Mouse (Mus musculus): ENCODE results near the gene Fam3b. TPM values are rescaled to one million over a fixed set of nuclear protein-coding genes. Genes with fewer than 3 reads are reported as not detected.

Fam3b gene
- total RNA-seq, 1 experiment from 2014 or later: not detected

DNA sequence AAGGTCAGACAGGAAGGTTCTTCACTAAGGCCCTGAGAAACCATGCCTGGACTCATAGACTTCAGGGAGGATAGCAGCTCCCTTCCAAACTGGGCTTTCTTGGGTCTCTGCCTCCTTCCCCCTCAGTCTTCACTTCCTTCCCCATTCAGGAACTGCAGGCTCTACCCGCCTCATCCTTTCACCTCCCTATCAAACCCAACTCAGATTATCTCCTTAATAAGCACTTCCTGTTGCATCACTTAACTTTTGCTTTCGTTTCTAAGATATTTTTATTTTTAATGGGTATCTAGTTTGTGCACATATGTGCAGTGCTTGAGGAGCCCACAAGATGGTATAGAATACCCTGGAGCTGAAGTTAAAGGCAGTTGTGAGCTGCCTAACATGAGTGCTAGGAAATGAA, 36.0 kb downstream of the Fam3b start:
- DNase-seq: no peak

- DNase-seq: no peak
Measured at GRCm38 (mm10) chr16:97476524-97476923, 38.1 kb downstream of the Fam3b start.

GRCm38 (mm10) chr16:97475581-97475980, 39.0 kb downstream of the Fam3b start:
- peak; percentile 75 for DNase-seq

DNA sequence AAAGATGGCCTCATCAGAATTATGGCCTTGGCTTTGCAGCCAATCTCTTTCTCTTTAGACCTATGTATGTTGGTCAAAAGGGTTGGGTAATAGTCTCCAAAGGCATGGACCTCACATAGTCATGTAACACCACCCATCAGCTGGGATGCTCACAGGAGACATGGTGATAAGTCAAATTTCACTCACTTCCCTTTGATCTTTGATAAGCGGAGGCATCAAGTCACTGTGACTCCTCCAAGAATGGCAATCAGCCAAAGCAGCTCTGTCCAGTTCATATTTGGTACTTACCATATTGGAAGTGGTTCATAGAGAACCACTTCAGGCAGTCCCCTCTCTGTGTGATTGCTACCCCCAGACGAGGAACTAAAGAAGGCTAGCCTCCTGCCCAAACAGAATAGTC, 39.9 kb downstream of the Fam3b start:
- no peak for DNase-seq

GRCm38 (mm10) chr16:97467993-97468791, 46.4 kb downstream of the Fam3b start:
- no peak for DNase-seq

DNA sequence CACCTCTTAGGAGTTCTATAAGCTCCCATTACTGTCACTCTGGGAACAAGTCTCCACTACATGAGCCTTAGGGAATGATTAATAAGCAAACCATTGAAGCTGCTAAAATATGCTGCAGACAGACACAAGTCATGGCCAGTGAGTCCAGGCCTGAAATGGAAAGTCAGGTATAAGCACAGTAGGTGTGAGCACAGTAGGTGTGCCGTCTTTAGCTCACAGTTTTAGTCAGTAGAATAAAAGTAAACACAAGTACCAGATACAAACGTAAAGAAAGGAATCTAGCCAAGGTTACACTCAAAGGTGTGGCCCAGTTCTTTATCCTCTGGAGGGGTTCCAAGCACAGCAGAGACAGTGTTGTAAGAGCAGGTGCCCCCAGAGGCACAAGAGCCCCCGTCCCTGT, 47.1 kb downstream of the Fam3b start:
- DNase-seq: no peak

DNA sequence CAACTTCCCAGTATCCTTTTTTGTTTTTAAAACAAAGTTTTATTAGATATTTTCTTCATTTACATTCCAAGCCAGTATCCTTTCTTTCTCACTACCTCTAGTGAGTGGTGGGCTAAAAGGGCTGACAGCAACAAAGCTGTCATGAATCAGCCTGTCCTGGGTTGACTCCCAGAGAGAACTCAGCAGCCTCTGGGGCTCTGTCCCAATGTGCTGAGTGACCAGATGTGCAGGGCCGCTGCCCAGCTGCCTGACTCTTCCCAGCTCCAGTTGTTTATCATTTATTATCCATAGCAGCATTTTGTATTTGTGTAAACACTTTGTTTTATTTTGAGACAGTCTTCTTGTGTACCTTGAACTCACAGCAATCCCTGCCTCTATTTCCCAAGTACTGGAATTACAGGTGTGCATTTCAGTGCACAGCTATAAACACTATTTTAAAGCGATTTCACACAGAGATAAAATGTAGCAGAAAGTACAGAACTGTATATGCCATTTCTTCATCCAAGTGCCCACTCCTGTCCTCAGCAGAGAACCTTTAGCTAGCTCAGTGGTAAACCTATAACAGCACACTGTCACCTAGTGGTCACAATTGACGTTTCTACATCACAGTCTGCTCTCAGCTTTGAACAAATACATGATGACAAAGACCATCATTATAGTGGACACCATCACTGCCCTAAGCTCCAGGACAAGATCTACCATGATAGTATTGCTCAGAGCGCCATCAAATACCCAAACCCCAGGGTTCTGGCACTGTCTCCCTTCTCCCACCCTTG, 48.2 kb downstream of the Fam3b start:
- DNase-seq: no peak

DNA sequence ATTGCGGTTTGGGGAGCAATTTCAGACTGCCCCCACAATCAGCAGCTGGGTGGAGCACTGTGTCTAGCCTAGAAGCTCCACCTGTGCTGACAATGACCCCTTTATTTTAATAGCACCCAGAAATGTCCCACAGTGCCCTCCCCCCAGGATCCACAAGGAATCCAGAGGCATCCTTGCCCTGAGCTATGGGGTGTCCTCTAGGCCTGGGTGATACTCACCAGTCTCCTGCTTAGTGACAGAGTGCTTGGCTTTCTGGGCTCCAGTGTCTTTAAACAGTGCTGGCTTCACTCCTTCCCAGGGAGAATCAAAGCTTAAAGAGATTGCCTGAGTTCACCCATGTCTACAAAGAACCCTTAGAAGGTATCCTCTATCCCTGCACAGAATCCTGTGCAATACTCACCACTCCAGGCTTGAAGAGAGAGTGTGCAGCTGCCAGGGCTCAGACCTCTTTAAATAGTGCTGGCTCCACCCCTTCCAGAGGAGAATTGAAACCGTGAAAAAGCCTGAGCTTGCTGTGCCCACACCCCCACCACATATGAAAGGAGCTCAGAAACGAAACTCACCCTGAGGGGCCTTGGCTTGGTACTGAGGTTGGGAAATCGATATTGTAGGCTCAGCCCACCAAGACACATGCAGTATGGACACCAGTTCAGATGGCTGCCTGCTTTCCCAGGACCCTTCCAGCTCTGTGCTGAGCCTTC, 52.0 kb downstream of the Fam3b start, which contains the start of gene Mx1:
Gene Mx1 (minus strand): TSS at position 427 of the 701 bp plus-strand sequence.
- DNase-seq: no peak

- no peak for DNase-seq
Measured at GRCm38 (mm10) chr16:97461271-97461670, 53.3 kb downstream of the Fam3b start.

DNA sequence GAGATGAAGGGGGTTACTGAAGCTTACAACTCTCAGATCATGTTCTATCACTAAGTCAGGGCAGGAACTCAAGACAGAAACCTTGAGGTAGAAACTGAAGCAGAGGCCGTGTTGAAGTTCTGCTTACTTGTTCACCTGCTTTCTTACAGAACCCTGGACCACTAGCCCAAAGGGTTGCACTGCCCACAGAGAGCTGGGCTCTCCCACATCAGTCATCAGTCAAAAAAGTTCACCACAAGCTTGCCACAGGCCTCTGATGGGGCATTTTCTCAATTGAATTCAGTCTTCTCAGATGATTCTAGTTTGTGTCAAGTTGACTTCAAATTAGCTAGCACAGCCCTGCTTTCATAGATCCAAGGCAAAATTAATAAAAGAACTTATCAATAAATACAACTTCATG, 54.8 kb downstream of the Fam3b start:
- DNase-seq: no peak

DNA sequence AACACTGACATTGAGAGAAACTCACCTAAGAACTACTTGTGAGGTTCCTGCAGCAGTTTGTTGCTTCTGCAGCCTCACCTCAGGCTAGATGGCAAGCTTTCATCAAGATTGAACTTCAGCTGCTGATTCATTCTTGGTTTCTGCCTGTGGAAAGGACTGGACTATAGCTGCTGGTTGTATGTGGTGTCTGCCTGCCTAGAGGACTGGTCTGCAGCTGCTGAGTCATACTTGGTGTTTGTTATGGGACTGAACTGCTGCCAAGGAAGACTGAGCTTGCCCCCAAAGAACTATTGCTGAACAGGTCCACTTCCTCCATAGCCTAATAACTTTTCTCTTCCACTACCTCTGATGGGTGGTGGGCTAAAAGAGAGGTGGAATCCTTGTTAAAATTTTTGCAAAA, 67.2 kb downstream of the Fam3b start:
- no peak for DNase-seq

DNA sequence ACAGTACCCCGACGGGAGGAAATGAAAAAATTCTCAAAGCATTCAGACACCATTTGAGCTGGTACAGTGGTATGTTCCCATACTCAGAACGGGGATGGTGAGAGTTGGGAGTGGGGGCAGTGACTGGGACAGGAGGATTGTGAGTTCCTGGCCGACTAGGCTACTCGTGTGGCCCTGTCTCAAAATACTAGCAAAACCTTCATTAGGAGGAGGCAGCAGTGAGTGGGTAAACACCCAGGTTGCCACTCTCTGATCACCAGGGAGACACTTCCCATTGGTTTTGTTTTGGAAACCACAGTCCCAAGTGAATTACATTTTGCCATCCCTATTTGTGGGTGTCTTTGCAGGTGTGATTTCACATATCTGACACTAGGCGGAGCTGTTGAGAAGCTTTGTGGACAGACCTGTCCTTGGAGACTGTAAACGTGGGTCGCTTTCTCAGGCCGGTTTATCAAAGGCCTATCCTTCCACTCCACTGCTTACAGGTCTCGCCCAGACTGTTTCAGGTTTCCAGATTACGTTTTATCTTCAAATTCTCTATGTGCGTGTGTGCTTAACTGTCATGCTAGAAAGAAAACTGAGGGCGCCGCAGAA, 70.8 kb downstream of the Fam3b start:
- DNase-seq: peak; percentile 8

DNA sequence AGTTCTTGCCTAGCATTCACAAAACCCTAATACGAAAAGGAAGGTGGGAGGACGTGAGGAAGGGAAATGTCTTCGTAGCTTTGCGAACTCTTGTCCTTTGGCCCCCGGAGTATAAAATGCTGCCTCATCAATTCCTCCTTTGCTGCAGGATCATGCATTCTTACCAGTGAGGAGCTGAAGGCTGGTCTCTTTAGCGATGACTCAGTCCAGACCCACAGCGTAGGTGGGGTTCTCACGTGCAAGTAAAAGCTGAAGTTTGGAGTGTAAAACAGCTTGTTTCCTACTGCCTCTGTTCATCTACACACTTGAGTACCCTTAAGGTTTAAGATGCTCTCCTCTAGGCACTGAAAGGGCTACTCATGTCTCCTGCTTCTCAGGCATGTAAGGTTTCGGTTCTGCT, 72.6 kb downstream of the Fam3b start:
- DNase-seq: no peak

DNA sequence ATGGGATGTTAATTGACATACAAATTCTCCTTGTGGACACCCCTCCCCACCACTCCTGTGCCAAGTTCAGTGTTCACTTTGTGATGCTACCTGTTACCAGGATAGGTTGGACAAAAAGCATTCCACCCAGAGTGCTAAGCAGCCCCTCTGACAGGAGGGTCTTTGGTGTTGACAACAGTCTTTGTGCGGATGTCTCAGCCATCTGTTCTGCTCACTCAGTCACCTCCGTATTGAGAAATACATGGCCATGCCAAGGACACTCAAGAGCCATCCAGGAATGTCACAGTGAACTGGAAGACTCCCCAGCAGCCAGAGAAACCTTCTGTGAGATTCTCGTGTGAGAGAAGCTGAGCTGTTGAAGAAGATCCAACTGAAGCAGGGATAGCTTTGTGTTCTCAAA, 76.4 kb downstream of the Fam3b start:
- DNase-seq: no peak

DNA sequence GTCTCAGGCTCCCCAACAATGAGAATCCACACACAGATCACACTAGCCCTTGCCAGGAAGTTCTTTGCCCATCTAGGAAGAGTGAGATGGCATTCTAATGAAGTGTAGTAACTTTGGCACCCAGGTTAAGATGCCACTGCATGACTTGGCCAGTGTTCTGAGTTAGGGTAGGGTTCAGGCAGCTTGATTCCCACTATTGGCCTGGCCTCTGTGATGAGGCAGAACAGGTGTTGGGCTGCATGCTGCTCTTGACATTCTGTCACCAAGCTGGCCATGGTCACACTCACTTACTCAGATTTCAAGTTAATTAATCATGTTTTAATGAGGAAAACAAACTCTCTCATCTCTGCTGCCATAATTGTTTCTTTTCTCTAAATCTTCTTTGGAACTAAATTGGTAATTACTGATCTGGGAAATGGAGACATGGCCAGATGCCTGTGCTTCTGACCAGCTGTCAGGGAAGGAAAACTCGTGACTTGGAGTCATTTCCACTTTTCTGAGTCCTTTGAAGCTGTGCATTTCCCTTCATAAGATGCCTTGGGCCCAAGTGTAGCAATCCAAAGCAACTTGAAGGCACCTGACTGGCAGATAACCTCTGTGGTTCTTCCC, 77.1 kb downstream of the Fam3b start:
- no peak for DNase-seq

DNA sequence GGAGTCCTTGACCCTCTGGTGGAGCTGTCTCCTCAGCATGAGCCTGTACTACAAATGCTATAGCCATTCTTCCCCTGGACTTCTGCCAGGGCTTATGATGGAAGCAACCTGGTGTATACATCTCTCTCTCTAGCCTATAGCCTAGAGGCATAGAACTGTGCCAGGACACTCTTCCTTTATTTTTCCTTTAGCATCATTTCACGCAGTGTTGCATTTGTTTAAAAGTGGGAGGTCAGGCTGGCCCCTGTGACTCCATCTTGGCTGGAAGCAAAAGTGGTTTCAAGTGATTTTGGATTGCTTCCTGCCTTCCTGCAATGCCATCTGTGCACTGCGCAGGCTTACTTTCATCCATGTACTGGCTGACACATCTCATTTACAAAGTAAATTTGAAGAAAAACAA, 80.4 kb downstream of the Fam3b start:
- no peak for DNase-seq

DNA sequence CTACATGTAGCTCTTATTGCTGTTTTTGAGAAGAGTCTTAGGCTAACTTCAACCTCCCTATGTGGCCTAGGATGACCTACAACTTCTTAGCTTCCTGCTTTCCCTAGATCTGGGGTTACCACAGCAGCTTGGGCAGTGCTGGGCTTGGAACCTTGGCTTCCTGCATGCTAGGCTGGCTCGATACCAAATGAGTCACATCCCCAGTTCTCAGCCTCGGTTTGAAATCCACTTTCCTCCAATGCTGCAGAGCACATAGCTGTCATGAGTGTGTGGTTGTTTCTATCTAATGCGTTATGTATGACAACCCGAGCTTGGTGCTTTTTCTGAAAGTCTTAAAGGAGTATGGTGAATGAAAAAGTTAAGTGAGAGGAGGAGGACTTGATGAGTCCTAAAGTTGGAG, 83.3 kb downstream of the Fam3b start:
- DNase-seq: peak; percentile 75

- DNase-seq: no peak
Measured at GRCm38 (mm10) chr16:97430091-97430490, 84.5 kb downstream of the Fam3b start.

DNA sequence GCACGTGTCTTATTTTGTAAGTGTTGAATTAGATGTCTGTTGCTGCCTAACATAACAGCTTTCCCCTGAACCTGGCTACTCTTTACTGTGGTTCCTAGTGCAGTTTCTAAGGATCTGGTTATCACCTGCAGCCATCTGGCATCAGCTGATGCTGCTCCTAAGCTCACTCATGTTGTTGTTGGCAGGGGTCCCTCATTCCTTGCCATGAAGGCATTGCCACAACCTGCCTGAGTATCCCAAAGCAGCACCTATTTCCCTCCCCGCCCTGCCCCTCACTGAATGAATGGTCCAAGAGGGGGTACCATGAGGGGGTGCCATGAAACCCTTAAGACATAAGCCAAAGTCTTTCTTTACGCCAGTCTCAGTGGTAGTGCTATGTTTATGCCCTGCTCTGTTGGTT, 86.6 kb downstream of the Fam3b start:
- no peak for DNase-seq

DNA sequence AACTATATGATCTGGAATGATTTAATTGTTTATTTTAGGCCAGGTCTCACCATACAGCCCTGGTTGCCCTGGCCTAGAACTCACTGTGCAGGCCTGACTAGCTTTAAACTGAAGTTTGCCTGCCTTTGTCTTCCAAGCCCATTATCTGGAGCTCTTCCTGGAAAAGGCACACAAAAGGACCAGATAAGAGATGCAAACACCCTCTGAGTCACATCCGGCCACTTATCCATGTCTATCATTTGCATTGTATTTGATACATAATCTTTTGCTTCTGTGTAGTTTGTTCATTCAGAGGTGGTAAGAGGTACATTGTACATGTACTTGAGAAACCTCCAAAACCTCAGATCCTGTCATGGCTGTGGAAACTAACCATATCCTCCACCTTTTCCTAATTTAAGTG, 91.0 kb downstream of the Fam3b start:
- DNase-seq: no peak

DNA sequence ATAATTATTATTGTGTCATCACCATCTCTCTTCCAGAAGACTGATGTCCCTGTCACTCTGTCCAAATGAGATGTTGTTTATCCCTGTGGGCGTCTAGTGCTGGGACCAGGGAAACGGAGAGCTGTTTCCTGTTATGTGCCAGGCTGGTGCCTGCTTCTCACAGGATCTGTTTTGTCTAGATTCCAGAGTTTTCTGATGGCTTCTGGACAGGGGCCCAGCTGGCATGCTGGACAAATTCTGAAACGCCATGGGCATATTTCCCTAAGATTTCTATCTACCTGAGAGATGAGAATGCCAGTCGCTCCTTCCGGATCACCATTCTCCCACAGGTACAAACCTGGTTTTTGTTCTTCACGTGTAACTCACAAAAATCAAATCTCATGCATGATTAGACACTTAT, 92.9 kb downstream of the Fam3b start:
- DNase-seq: no peak
